Mouse (Mus musculus) spleen, postnatal 14 days (tissue): ENCODE measurements around the gene Rasgef1a.

Source experiments
- DNase-seq, 2 experiments: peaks; one replicate each; pipeline ENCODE4 v3.0.0; 2021 to 2022; ENCODE audit warnings: low spot score in 2 of 2

The Rasgef1a gene

GRCm38 (mm10) chr6:118072176-118072575 is 60.9 kb downstream of the Rasgef1a start:
- no peak for DNase-seq

GRCm38 (mm10) chr6:118074151-118074550 is 62.9 kb downstream of the Rasgef1a start:
- DNase-seq: no peak

GRCm38 (mm10) chr6:118076256-118076655 is 65.0 kb downstream of the Rasgef1a start:
- DNase-seq: no peak

- no peak for DNase-seq
Measured at GRCm38 (mm10) chr6:118076748-118077147, 65.5 kb downstream of the Rasgef1a start.

- DNase-seq: no peak
Measured at GRCm38 (mm10) chr6:118077421-118077820, 66.2 kb downstream of the Rasgef1a start.

- no peak for DNase-seq
Measured at GRCm38 (mm10) chr6:118078751-118079150, 67.5 kb downstream of the Rasgef1a start.

GRCm38 (mm10) chr6:118079292-118079691 is 68.1 kb downstream of the Rasgef1a start:
- DNase-seq: no peak

- no peak for DNase-seq
Measured at GRCm38 (mm10) chr6:118079762-118080465, 68.7 kb downstream of the Rasgef1a start.

- DNase-seq: no peak
Measured at GRCm38 (mm10) chr6:118080711-118081110, 69.5 kb downstream of the Rasgef1a start.

- DNase-seq: no peak
Measured at GRCm38 (mm10) chr6:118082384-118082783, 71.1 kb downstream of the Rasgef1a start.

- DNase-seq: no peak
Measured at GRCm38 (mm10) chr6:118083608-118084007, 72.4 kb downstream of the Rasgef1a start.

- DNase-seq: no peak
Measured at GRCm38 (mm10) chr6:118084596-118084995, 73.4 kb downstream of the Rasgef1a start.

- no peak for DNase-seq
Measured at GRCm38 (mm10) chr6:118087955-118088354, 76.7 kb downstream of the Rasgef1a start.

- no peak for DNase-seq
Measured at GRCm38 (mm10) chr6:118088750-118089440, 77.7 kb downstream of the Rasgef1a start.

- DNase-seq: no peak
Measured at GRCm38 (mm10) chr6:118090827-118091226, 79.6 kb downstream of the Rasgef1a start.

GRCm38 (mm10) chr6:118097765-118098365 is 86.6 kb downstream of the Rasgef1a start:
- DNase-seq: no peak

GRCm38 (mm10) chr6:118099311-118099802 is 88.1 kb downstream of the Rasgef1a start:
- DNase-seq: no peak

GRCm38 (mm10) chr6:118111810-118112209 is 100.6 kb downstream of the Rasgef1a start:
- no peak for DNase-seq

GRCm38 (mm10) chr6:118122767-118123166 is 111.5 kb downstream of the Rasgef1a start:
- no peak for DNase-seq

GRCm38 (mm10) chr6:118126577-118126976 is 115.3 kb downstream of the Rasgef1a start:
- no peak for DNase-seq

GRCm38 (mm10) chr6:118127198-118127597 is 116.0 kb downstream of the Rasgef1a start:
- DNase-seq: no peak

- DNase-seq: no peak
Measured at GRCm38 (mm10) chr6:118127827-118128487, 116.7 kb downstream of the Rasgef1a start.
